Mouse (Mus musculus) CH12.LX (cell line): Measurements from ENCODE around the gene Pde8b. TPM values are rescaled to one million over a fixed set of nuclear protein-coding genes. Genes with fewer than 3 reads are reported as not detected.
A peak's percentile ranks its signal among the peaks of the same experiment; 100 is the strongest.

Experiments
- DNase-seq: peaks from one replicate; pipeline ENCODE4 v3.0.0-alpha.2; 2013; ENCODE audit errors: extremely low read depth
- H3K27ac ChIP-seq: 2 replicates; pipeline ENCODE4 v1.5.1; 2012; ENCODE audit warnings: low read depth, mild to moderate bottlenecking, control low read depth, moderate library complexity; ENCODE audit not compliant: insufficient read depth
- H3K27me3 ChIP-seq: replicated peaks from 2 replicates; pipeline ENCODE3; 2012; ENCODE audit warnings: inconsistent platforms
- H3K36me3 ChIP-seq, 2 experiments: replicated peaks in 1 of 2; 2 replicates each; pipeline versions ENCODE3 to v1.6.1; 2012; ENCODE audit warnings: inconsistent platforms in 1 of 2, low read length in 1 of 2, mild to moderate bottlenecking in 1 of 2, mixed read lengths in 1 of 2, moderate library complexity in 1 of 2; ENCODE audit not compliant: control insufficient read depth in 1 of 2, insufficient read depth in 1 of 2
- H3K4me1 ChIP-seq, 2 experiments: 2 replicates each; pipeline ENCODE4 v1.6.1; 2012; ENCODE audit warnings: inconsistent platforms in 1 of 2, moderate library complexity in 1 of 2; ENCODE audit not compliant: insufficient read depth in 2 of 2, control insufficient read depth in 1 of 2
- H3K4me2 ChIP-seq: 2 replicates; pipeline ENCODE4 v1.6.1; 2012; ENCODE audit warnings: low read depth, mild to moderate bottlenecking, control low read depth; ENCODE audit not compliant: poor library complexity, insufficient read depth, severe bottlenecking
- H3K4me3 ChIP-seq, 3 experiments: fragments of 150-350 bp in 1 of 3; sonication (generic) in 1 of 3; replicated peaks in 1 of 3; 2 replicates each; pipeline versions ENCODE3 to v1.5.1; 2011 to 2012; ENCODE audit warnings: low read depth in 2 of 3, low read length in 2 of 3, mild to moderate bottlenecking in 2 of 3, moderate library complexity in 2 of 3, control low read depth in 1 of 3, improper control_type of control experiment in 1 of 3, inconsistent platforms in 1 of 3, mixed read lengths in 1 of 3; ENCODE audit not compliant: poor library complexity in 1 of 3
- H3K79me2 ChIP-seq: replicated peaks from 2 replicates; pipeline ENCODE4 v1.6.1; 2012; ENCODE audit warnings: mild to moderate bottlenecking, moderate library complexity; ENCODE audit not compliant: control insufficient read depth, poor library complexity, insufficient read depth, severe bottlenecking; ENCODE audit errors: extremely low read depth
- H3K9ac ChIP-seq: 2 replicates; pipeline ENCODE4 v1.6.1; 2012; ENCODE audit warnings: low read depth, mild to moderate bottlenecking, control low read depth, moderate library complexity; ENCODE audit not compliant: insufficient read depth
- H3K9me3 ChIP-seq: replicated peaks from 2 replicates; pipeline ENCODE3; 2012; ENCODE audit warnings: low read length, inconsistent platforms, mixed read lengths
- BHLHE40 ChIP-seq: IDR thresholded peaks from 2 replicates; pipeline ENCODE4 v1.6.1; 2011; ENCODE audit warnings: mild to moderate bottlenecking, low read depth, low read length, improper control_type of control experiment
- CHD1 ChIP-seq: IDR thresholded peaks from 2 replicates; pipeline ENCODE4 v1.6.1; 2012; ENCODE audit warnings: low read depth, low read length, improper control_type of control experiment, inconsistent platforms
- CHD2 ChIP-seq: IDR thresholded peaks from 2 replicates; pipeline ENCODE4 v1.6.1; 2011; ENCODE audit warnings: low read length, improper control_type of control experiment
- EP300 ChIP-seq: IDR thresholded peaks from 2 replicates; pipeline ENCODE4 v1.6.1; 2011; ENCODE audit warnings: low read length, improper control_type of control experiment
- GABPA ChIP-seq: IDR thresholded peaks from 2 replicates; pipeline ENCODE4 v1.6.1; 2012; ENCODE audit warnings: low read depth, low read length, improper control_type of control experiment, inconsistent platforms; ENCODE audit not compliant: insufficient replicate concordance
- HCFC1 ChIP-seq: IDR thresholded peaks from 2 replicates; pipeline ENCODE4 v1.6.1; 2012; ENCODE audit warnings: low read depth, mild to moderate bottlenecking, inconsistent platforms, low read length, improper control_type of control experiment
- JUN ChIP-seq: IDR thresholded peaks from 2 replicates; pipeline ENCODE4 v1.6.1; 2011; ENCODE audit warnings: low read depth, mild to moderate bottlenecking, low read length, improper control_type of control experiment, moderate library complexity; ENCODE audit not compliant: insufficient read depth
- JUND ChIP-seq: conservative IDR thresholded peaks from 2 replicates; pipeline ENCODE4 v1.6.1; 2011; ENCODE audit warnings: low read depth, low read length, improper control_type of control experiment
- MAFK ChIP-seq: IDR thresholded peaks from 2 replicates; pipeline ENCODE4 v1.6.1; 2011; ENCODE audit warnings: low read length, improper control_type of control experiment; ENCODE audit not compliant: insufficient replicate concordance
- MAX ChIP-seq: IDR thresholded peaks from 2 replicates; pipeline ENCODE4 v1.6.1; 2011; ENCODE audit warnings: low read length, improper control_type of control experiment
- MXI1 ChIP-seq: IDR thresholded peaks from 2 replicates; pipeline ENCODE4 v1.6.1; 2011; ENCODE audit warnings: mild to moderate bottlenecking, low read depth, low read length, improper control_type of control experiment
- NELFE ChIP-seq: IDR thresholded peaks from 2 replicates; pipeline ENCODE4 v1.6.1; 2011; ENCODE audit warnings: low read depth, low read length, improper control_type of control experiment
- NRF1 ChIP-seq: IDR thresholded peaks from 2 replicates; pipeline ENCODE4 v1.6.1; 2014; ENCODE audit warnings: low read depth, mild to moderate bottlenecking, inconsistent platforms, low read length, improper control_type of control experiment, moderate library complexity
- POLR2A ChIP-seq: IDR thresholded peaks from 2 replicates; pipeline ENCODE4 v1.6.1; 2011; ENCODE audit warnings: low read depth, mild to moderate bottlenecking, improper control_type of control experiment, low read length
- RCOR1 ChIP-seq: conservative IDR thresholded peaks from 2 replicates; pipeline ENCODE4 v1.6.1; 2012; ENCODE audit warnings: low read depth, mild to moderate bottlenecking, inconsistent platforms, low read length, improper control_type of control experiment
- SIN3A ChIP-seq: IDR thresholded peaks from 2 replicates; pipeline ENCODE4 v1.6.1; 2012; ENCODE audit warnings: low read length, improper control_type of control experiment, inconsistent platforms
- SMC3 ChIP-seq: IDR thresholded peaks from 2 replicates; pipeline ENCODE4 v1.6.1; 2011; ENCODE audit warnings: low read depth, low read length, improper control_type of control experiment
- TBP ChIP-seq: conservative IDR thresholded peaks from 2 replicates; pipeline ENCODE4 v1.6.1; 2011; ENCODE audit warnings: low read depth, low read length, improper control_type of control experiment
- USF1 ChIP-seq: IDR thresholded peaks from 2 replicates; pipeline ENCODE4 v1.6.1; 2014; ENCODE audit warnings: low read depth, mild to moderate bottlenecking, inconsistent platforms, low read length, improper control_type of control experiment
- USF2 ChIP-seq: conservative IDR thresholded peaks from 2 replicates; pipeline ENCODE4 v1.6.1; 2011; ENCODE audit warnings: low read depth, low read length, improper control_type of control experiment
- ZC3H11A ChIP-seq: IDR thresholded peaks from 2 replicates; pipeline ENCODE4 v1.6.1; 2012; ENCODE audit warnings: low read depth, mild to moderate bottlenecking, inconsistent platforms, low read length, improper control_type of control experiment
- ZKSCAN1 ChIP-seq: IDR thresholded peaks from 2 replicates; pipeline ENCODE4 v1.6.1; 2012; ENCODE audit warnings: low read depth, inconsistent platforms, low read length, improper control_type of control experiment, borderline replicate concordance
- dilution Hi-C: fragments of 300-500 bp; cut with MboI; formaldehyde crosslinking; loops from 2 replicates; pipeline ENCODE4 v1.14.3; 2020; ENCODE audit warnings: low sequenced_read_pairs; ENCODE audit not compliant: extremely low pct_unique_long_range_greater_than_20kb, extremely low pct_ligation_motif_present
- in situ Hi-C: fragments of 300-500 bp; cut with MboI; formaldehyde crosslinking; loops from 3 replicates; pipeline ENCODE4 v1.14.3; 2019; ENCODE audit warnings: low sequenced_read_pairs, low pct_ligation_motif_present, low pct_unique_long_range_greater_than_20kb, mixed read lengths
- polyA plus RNA-seq: library from polyadenylated mRNA; unstranded; fragments of >175 nt; gene quantifications from 2 replicates; pipeline ENCODE4 v1.2.1, GENCODE M21; 2012; ENCODE audit warnings: low read depth; ENCODE audit not compliant: insufficient read length
- total RNA-seq, 2 experiments: library from RNA; depleted of rRNA; stranded (reverse); fragments of 300-350 nt in 1 of 2; fragments of >200 nt in 1 of 2; gene quantifications; 2 replicates each; pipeline ENCODE4 v1.2.3; 2012 to 2014

The Pde8b gene
- total and polyA plus RNA-seq, 3 experiments = 0.25 to 2.0 (median 0.93) TPM

GRCm38 (mm10) chr13:95104865-95105264 lies 145.3 kb downstream of the Pde8b start:
- Histone ChIP-seq H3K79me2 (no peaks in the 10 kb centered on the region), H3K4me1 (peaks cover 23 to 72% of the 10 kb centered on the region in 2 experiments), H3K4me2 (no peak overlapping the region), H3K27ac (no peak overlapping the region), H3K27me3 (no peaks in the 10 kb centered on the region), H3K36me3 (peaks cover 0 to 2% of the 10 kb centered on the region in 2 experiments), H3K9ac (no peak overlapping the region), H3K4me3 (no peak overlapping the region), H3K9me3 (no peaks in the 10 kb centered on the region)
- TF ChIP-seq CHD2 = no peak
- no peak for TF ChIP-seq ZKSCAN1
- no peak for TF ChIP-seq JUN
- no peak for TF ChIP-seq NRF1
- no peak for TF ChIP-seq CHD1
- no peak for TF ChIP-seq JUND
- TF ChIP-seq TBP = no peak
- TF ChIP-seq ZC3H11A = no peak
- TF ChIP-seq SIN3A = no peak
- dilution Hi-C loops (no loop called here), in situ Hi-C loops (no loop called here)
- no peak for DNase-seq

- dilution Hi-C loops = no loop called here
- no peaks in the 10 kb centered on the region for H3K9me3 ChIP-seq
- H3K27me3 ChIP-seq = no peaks in the 10 kb centered on the region
- no peak overlapping the region for H3K9ac ChIP-seq
- 0 out of 2 replicates have a peak overlapping the region, but pooled peaks have one; percentile 2 for H3K4me2 ChIP-seq
- peak; percentile 48 for DNase-seq
- in situ Hi-C loops = no loop called here
- 0 out of 2 replicates have a peak, but pooled peaks have one; percentile 29 for TF ChIP-seq SIN3A
- 0 out of 2 replicates have a peak, but pooled peaks have one; percentile 21 for TF ChIP-seq NELFE
- TF ChIP-seq USF2 = 0 out of 2 replicates have a peak, but pooled peaks have one; percentile 17
- TF ChIP-seq MAFK = 0 out of 2 replicates have a peak, but pooled peaks have one; percentile 7
- TF ChIP-seq BHLHE40 = peak; percentile 76
- peak; percentile 52 for TF ChIP-seq USF1
- TF ChIP-seq NRF1 = no peak
- 0 out of 2 replicates have a peak, but pooled peaks have one; percentile 29 for TF ChIP-seq CHD2
- peak; percentile 63; the same call in 1 of the 2 replicates for TF ChIP-seq MAX
- TF ChIP-seq HCFC1 = no peak; the same call in 1 of the 2 replicates
- no peak for TF ChIP-seq GABPA
- TF ChIP-seq SMC3 = no peak
- no peak for TF ChIP-seq RCOR1
- TF ChIP-seq EP300 = 0 out of 2 replicates have a peak, but pooled peaks have one; percentile 39
- TF ChIP-seq MXI1 = 0 out of 2 replicates have a peak, but pooled peaks have one; percentile 21
- TF ChIP-seq POLR2A = no peak
- H3K4me3 ChIP-seq = no peak overlapping the region
- H3K79me2 ChIP-seq = no peaks in the 10 kb centered on the region
- peaks cover 20 to 62% of the 10 kb centered on the region in 2 experiments for H3K4me1 ChIP-seq
- peak overlapping the region; percentile 20; the same call in 1 of the 2 replicates for H3K27ac ChIP-seq
- peaks cover 0 to 2% of the 10 kb centered on the region in 2 experiments for H3K36me3 ChIP-seq
These were observed 147.0 kb downstream of the Pde8b start for GRCm38 (mm10) chr13:95102985-95103590.
